Mouse (Mus musculus): ENCODE data around the gene Mtrr. TPM values are rescaled to one million over a fixed set of nuclear protein-coding genes. Genes with fewer than 3 reads are reported as not detected.
"Not testable (repeated sequence)": the region's sequence is repeated elsewhere in the genome, so short reads cannot be mapped to it uniquely, and the experiment has no call there.

Gene Mtrr
- polyA plus RNA-seq, 1 experiment: 5.0 TPM

GRCm38 (mm10) chr13:68574398-68574797 lies 7.6 kb downstream of the Mtrr start:
- no peak overlapping the region for H3K4me3 ChIP-seq (replicated peaks; ENCODE audit: control insufficient read depth, low read depth, low read length)
- H3K4me1 ChIP-seq (ENCODE audit: control insufficient read depth, insufficient read depth, low read length): no peaks in the 10 kb centered on the region
- WGBS: 81% methylated on average over 4 of the region's 4 CpGs
- TF ChIP-seq POLR2A (IDR thresholded peaks at IDR 0.05; ENCODE audit: borderline replicate concordance, control insufficient read depth, low read depth, low read length): no peak
- no peak for TF ChIP-seq CTCF (IDR thresholded peaks at IDR 0.05; ENCODE audit: control insufficient read depth, insufficient read depth, low read length)
- no peak overlapping the region for H3K27ac ChIP-seq (ENCODE audit: control insufficient read depth, insufficient read depth, low read depth, low read length, poor library complexity)

- 88% methylated on average over 10 of the region's 10 CpGs for WGBS
- H3K27ac ChIP-seq (ENCODE audit: control insufficient read depth, insufficient read depth, low read depth, low read length, poor library complexity): no peak overlapping the region
- no peaks in the 10 kb centered on the region for H3K4me1 ChIP-seq (ENCODE audit: control insufficient read depth, insufficient read depth, low read length)
- no peak overlapping the region for H3K4me3 ChIP-seq (replicated peaks; ENCODE audit: control insufficient read depth, low read depth, low read length)
- TF ChIP-seq POLR2A (IDR thresholded peaks at IDR 0.05; ENCODE audit: borderline replicate concordance, control insufficient read depth, low read depth, low read length) (no peak), CTCF (IDR thresholded peaks at IDR 0.05; ENCODE audit: control insufficient read depth, insufficient read depth, low read length) (no peak)
Observed at GRCm38 (mm10) chr13:68572966-68573913, 8.7 kb downstream of the Mtrr start.

GRCm38 (mm10) chr13:68572247-68572646 lies 9.7 kb downstream of the Mtrr start:
- H3K27ac ChIP-seq (ENCODE audit: control insufficient read depth, insufficient read depth, low read depth, low read length, poor library complexity): no peak overlapping the region
- WGBS: 65% methylated on average over 19 of the region's 19 CpGs
- no peak overlapping the region for H3K4me3 ChIP-seq (replicated peaks; ENCODE audit: control insufficient read depth, low read depth, low read length)
- TF ChIP-seq CTCF (IDR thresholded peaks at IDR 0.05; ENCODE audit: control insufficient read depth, insufficient read depth, low read length) (no peak), POLR2A (IDR thresholded peaks at IDR 0.05; ENCODE audit: borderline replicate concordance, control insufficient read depth, low read depth, low read length) (no peak)
- no peaks in the 10 kb centered on the region for H3K4me1 ChIP-seq (ENCODE audit: control insufficient read depth, insufficient read depth, low read length)

GRCm38 (mm10) chr13:68569589-68570336 lies 12.2 kb downstream of the Mtrr start:
- Histone ChIP-seq H3K27ac (ENCODE audit: control insufficient read depth, insufficient read depth, low read depth, low read length, poor library complexity) (no peak overlapping the region), H3K4me3 (replicated peaks; ENCODE audit: control insufficient read depth, low read depth, low read length) (no peak overlapping the region), H3K4me1 (ENCODE audit: control insufficient read depth, insufficient read depth, low read length) (no peaks in the 10 kb centered on the region)
- TF ChIP-seq POLR2A (IDR thresholded peaks at IDR 0.05; ENCODE audit: borderline replicate concordance, control insufficient read depth, low read depth, low read length) (no peak), CTCF (IDR thresholded peaks at IDR 0.05; ENCODE audit: control insufficient read depth, insufficient read depth, low read length) (peak; percentile 50)
- 72% methylated on average over 17 of the region's 17 CpGs for WGBS

- no peak for TF ChIP-seq CTCF (IDR thresholded peaks at IDR 0.05; ENCODE audit: control insufficient read depth, insufficient read depth, low read length)
- no peak for TF ChIP-seq POLR2A (IDR thresholded peaks at IDR 0.05; ENCODE audit: borderline replicate concordance, control insufficient read depth, low read depth, low read length)
- WGBS: 94% methylated on average over 11 of the region's 11 CpGs
- Histone ChIP-seq H3K27ac (ENCODE audit: control insufficient read depth, insufficient read depth, low read depth, low read length, poor library complexity) (no peak overlapping the region), H3K4me3 (replicated peaks; ENCODE audit: control insufficient read depth, low read depth, low read length) (no peak overlapping the region), H3K4me1 (ENCODE audit: control insufficient read depth, insufficient read depth, low read length) (no peaks in the 10 kb centered on the region)
Observed at GRCm38 (mm10) chr13:68568548-68568947, 13.4 kb downstream of the Mtrr start.

- Histone ChIP-seq H3K27ac (ENCODE audit: control insufficient read depth, insufficient read depth, low read depth, low read length, poor library complexity) (no peak overlapping the region), H3K4me3 (replicated peaks; ENCODE audit: control insufficient read depth, low read depth, low read length) (no peak overlapping the region), H3K4me1 (ENCODE audit: control insufficient read depth, insufficient read depth, low read length) (no peaks in the 10 kb centered on the region)
- WGBS: 89% methylated on average over 9 of the region's 9 CpGs
- TF ChIP-seq POLR2A (IDR thresholded peaks at IDR 0.05; ENCODE audit: borderline replicate concordance, control insufficient read depth, low read depth, low read length) (no peak), CTCF (IDR thresholded peaks at IDR 0.05; ENCODE audit: control insufficient read depth, insufficient read depth, low read length) (no peak)
Observed at GRCm38 (mm10) chr13:68568110-68568509, 13.8 kb downstream of the Mtrr start.

- WGBS: 22% methylated on average over 6 of the region's 6 CpGs
- not testable (repeated sequence) for H3K4me1 ChIP-seq (ENCODE audit: control insufficient read depth, insufficient read depth, low read length); H3K27ac ChIP-seq (ENCODE audit: control insufficient read depth, insufficient read depth, low read depth, low read length, poor library complexity); H3K4me3 ChIP-seq (replicated peaks; ENCODE audit: control insufficient read depth, low read depth, low read length)
- 0 out of 2 replicates have a peak, but pooled peaks have one; percentile 13 for TF ChIP-seq CTCF (IDR thresholded peaks at IDR 0.05; ENCODE audit: control insufficient read depth, insufficient read depth, low read length)
Observed at GRCm38 (mm10) chr13:68553391-68553790, 28.6 kb downstream of the Mtrr start.

Other genes with a start within 250 kb of the Mtrr start
- gene Fastkd3, start 85 bp upstream of the Mtrr start, polyA plus RNA-seq (2011; ENCODE audit: insufficient read depth, insufficient read length, low replicate concordance, missing spikeins): 8.1 and 12.9 TPM in 2 replicates
- not detected in 2 replicates for gene 1700001L19Rik, start 15.3 kb upstream of the Mtrr start, polyA plus RNA-seq (2011; ENCODE audit: insufficient read depth, insufficient read length, low replicate concordance, missing spikeins)

Measured in bone marrow, adult 2 months (tissue).